Mouse (Mus musculus) adrenal gland, adult 18-20 months (tissue): ENCODE measurements around the gene Pelo. TPM values are rescaled to one million over a fixed set of nuclear protein-coding genes. Genes with fewer than 3 reads are reported as not detected.

Experiments
- DNase-seq, 2 experiments: peaks; one replicate each; pipeline ENCODE4 v3.0.0; 2021 to 2022; ENCODE audit warnings: low spot score in 2 of 2
- total RNA-seq, 2 experiments: library from RNA; stranded (reverse); gene quantifications; 1 replicate in 1 of 2; 2 replicates in 1 of 2; pipeline ENCODE4 v1.2.3; 2021

The Pelo gene
- total RNA-seq, 2 experiments from 2014 or later, result 24.2 to 25.5 TPM

DNA sequence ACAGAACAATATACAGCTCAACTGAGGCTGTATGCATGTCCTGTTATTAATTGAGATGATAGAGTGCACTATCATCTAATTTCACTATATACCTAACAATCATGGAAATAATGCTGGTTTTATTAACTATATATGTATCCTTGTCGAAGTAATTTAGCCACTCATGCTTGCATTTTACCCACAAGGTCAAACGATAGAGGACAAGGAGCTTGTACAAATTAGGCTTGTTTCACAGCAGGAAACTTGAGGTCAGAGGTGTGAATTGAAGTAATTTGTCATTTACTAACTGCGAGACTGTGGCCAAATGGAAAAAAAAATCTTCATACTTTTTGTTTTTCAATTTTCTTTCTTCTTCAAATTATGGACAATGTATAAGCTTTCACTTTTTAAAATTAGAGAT lies 8.2 kb upstream of the Pelo start:
- no peak for DNase-seq

DNA sequence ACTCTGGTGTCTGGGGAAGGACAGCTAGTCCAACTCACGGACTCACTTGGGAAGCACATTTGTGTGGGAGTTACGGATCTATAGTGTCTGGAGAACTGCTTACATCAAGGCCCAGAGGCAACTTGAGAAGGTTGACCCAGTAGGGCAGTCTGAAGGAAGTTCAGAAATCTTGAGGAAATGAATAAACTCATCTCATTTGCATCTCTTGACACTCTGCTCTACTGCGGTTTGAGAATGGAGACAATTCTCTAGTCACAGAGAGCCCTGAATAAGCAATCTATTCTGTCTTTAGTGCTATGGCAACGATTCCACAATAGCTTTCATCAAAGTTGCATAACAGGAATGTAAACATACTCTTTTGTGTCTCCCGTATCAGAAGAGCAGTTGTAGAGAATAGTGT lies 7.0 kb upstream of the Pelo start:
- no peak for DNase-seq

DNA sequence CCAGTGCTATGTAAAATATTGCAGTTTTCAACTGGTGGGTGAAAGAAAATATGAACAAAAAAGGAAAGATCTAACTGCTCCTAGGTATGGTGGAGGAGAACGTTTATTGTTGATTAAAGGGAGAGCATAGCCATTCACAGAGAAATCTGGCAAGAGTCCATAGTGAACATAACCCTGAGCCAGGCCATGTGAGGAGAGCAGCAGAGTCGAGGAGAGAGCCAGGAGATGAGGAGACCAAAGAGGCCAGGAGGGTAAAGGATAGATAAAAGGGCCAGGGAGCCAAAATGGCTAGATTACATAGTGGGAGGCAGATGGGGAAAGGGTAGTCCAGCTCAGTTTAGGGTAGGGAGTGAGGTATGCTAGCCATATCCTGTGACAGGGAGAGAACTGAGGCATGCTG lies 6.2 kb upstream of the Pelo start:
- no peak for DNase-seq

GRCm38 (mm10) chr13:115095392-115095791 lies 5.4 kb upstream of the Pelo start:
- no peak for DNase-seq

- DNase-seq, result no peak
Observed at GRCm38 (mm10) chr13:115091511-115091910, 1.5 kb upstream of the Pelo start.

- DNase-seq, result no peak
Observed at GRCm38 (mm10) chr13:115090977-115091445, 1.0 kb upstream of the Pelo start.

DNA sequence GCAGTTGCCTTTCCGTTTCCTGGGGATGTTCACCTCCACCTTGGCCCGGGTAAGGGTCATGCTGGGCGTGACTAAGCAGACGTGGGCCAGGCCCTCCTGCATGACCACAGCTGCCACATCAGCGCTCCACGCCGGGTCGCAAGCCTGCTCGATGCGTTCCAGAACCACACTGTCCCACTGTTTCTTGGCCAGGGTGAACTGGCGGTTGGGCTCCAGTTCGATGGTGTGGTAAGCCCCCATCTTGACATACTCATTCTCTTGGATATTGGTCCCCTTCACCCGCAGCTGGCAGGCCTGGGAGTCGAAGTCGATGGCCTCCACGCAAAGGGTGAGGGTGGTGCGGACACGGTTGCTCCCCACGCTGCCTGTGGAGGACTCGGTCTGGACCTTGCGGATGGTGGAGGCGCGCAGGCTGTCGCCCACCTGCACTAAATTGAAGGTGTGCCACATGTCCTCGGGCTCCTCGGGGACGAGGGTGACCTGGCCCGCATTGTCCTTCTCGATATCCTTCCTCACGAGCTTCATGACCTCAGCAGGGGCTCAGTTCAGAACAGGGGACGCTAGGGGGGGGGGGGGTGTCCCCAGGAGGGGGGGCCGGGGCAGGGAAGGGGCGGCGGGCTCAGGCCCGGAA lies 476 bp downstream of the Pelo start:
- DNase-seq, result peak; percentile 35 to 38

- no peak for DNase-seq
Observed at GRCm38 (mm10) chr13:115089020-115089394, 979 bp downstream of the Pelo start.

DNA sequence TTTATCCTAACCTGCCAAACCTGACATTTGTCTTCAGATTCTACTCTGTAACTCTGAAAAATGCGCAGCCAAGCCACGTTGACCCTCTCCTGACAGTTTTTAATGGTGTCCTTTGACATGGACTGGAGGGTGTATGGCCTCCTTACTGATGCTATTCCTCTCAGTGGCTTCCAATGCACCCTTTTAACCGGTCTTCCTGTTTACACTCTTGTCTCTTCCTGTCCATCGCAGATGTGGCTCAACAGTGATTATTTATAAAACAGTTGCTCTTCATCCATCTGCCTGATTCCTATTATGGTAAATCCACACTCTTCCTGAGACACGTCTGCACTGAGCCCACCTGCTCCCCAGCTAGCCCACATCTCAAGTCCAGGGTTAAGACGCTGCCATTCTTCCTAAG lies 4.0 kb downstream of the Pelo start:
- DNase-seq, result no peak

GRCm38 (mm10) chr13:115082339-115082738 lies 7.6 kb downstream of the Pelo start:
- no peak for DNase-seq

DNA sequence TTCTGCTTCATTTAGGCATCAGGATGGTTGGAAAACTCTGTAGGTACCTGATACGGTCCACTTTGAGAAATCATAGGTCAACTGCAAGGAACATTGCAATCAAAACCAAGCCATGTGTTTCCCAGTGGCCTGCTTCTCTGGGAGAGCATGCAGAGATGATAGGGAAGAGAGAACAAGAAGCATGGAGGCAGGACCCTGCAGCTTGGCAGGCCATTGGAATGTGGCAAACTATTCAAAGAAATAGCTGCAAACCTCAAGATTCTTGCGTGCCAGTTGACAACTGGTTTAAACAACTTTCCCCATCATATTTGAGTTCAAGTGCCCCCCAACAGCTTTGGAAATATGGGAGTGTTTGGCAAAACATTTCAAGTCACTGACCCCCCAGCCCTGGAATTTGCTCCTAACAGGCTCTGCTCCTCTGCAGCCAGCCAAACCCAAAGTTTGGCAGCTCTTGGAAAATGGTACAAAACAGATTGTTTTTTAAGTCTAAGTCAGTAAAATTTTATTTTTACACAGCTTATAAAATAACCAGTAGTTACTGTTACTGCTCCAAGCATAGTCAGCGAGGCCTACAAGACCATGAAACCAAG lies 9.9 kb downstream of the Pelo start:
- DNase-seq, result no peak

DNA sequence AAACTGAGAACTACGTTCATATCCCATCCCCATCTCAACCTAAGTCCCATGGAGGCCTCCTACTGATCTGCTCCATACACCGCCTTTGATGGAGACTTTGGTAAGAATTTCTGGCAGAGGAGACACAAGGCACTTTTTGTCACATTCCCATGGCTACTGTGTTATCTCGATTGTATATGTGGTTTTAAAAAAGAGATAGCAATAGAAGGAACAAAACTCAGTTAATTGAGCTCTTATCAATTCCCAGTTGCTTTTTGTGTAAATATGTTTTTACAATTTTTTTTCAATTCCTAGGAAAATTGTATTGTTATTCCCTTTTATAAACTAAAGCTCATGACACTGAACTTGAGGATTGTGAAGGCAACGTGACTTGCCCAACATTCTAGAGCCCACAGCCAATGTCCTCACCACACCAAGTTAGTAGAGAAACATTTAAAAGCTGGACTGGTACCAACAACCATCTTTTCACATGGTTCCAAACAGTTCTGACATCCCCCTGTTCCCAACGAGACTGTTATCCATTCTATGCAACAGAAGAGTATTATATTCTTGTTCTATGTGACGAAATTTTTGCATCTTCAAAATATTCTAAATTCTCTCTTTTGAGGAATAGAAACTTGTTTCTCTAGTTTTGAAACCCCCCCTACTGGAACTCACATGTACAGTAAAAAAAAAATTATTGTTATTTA lies 10.8 kb downstream of the Pelo start:
- DNase-seq, result no peak

- no peak for DNase-seq
Observed at GRCm38 (mm10) chr13:115077346-115078134, 12.4 kb downstream of the Pelo start.

GRCm38 (mm10) chr13:115072386-115072785 lies 17.6 kb downstream of the Pelo start:
- no peak for DNase-seq

GRCm38 (mm10) chr13:115071431-115071830 lies 18.6 kb downstream of the Pelo start:
- no peak for DNase-seq

DNA sequence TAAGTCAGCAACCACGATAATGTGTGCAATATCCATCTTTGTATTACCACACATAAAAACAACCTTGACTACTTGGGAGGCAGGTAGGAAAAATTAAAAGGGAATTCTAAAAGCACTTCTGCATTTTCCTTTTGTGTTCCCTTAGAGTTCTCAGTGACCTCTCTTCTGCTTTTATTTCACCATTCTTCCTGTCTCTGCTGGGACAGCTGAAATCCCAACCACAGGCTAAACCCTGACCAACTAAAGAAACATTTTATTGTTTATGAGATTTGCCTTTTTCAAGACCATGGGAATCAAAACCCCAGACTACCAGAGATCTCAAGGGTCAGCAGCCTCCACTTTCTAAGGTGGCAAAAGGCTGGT lies 22.0 kb downstream of the Pelo start:
- DNase-seq, result no peak

DNA sequence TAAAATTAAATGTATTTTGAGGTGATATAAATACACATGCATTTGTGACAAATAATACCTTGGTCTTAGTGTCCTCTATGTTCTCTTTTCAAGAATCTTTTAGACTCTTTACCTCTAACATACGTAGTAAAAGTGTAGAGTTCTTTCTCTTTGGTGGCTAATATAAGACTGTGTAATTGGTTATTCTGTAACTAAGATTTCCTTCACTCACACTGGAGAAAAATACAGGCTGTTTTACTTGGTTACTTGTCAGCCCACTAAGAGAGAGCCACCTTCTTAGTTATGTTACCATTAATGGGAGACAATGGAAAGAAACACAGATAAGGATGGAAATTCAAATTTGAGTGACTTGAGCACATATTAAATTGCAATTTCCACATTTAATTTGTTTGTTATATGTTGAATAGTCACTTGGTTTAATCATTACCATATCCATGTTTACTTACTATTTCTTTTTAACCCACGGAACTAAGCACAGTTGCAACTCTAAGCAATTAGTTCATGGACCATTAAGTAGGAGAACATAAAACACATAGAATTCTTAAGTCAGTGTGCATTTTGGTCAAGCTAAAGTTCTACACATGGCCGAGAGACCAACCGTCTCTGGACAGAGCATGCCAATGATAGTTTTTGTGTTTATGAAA lies 22.5 kb downstream of the Pelo start:
- no peak for DNase-seq

DNA sequence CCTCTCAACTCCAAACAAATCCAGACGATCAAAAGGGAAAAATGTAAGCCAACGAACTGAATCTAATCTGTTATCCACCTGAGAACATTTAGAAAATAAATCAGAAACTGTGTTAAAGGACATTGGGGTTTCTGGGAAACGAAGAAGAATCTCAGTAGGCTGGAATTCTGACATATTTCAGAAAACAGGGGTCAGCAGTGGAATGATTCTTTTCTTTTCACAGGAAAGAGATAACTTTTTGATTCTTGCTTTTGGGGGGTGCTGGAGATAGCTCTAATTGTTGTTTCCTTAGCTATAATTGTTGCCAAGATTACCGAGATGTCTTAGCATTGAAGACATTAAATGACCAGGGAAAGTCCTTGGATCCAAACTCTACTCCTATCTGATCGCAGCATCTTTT lies 32.4 kb downstream of the Pelo start:
- DNase-seq, result no peak

GRCm38 (mm10) chr13:115054783-115055182 lies 35.2 kb downstream of the Pelo start:
- DNase-seq, result no peak

- DNase-seq, result no peak
Observed at GRCm38 (mm10) chr13:115052568-115052967, 37.4 kb downstream of the Pelo start.
